Mouse (Mus musculus): ENCODE data around the gene Vrk2. TPM values are rescaled to one million over a fixed set of nuclear protein-coding genes. Genes with fewer than 3 reads are reported as not detected.

Gene Vrk2
- polyA plus RNA-seq, 1 experiment from 2014 or later, result 23.8 TPM

GRCm38 (mm10) chr11:26532994-26533827 is 60.6 kb downstream of the Vrk2 start:
- ATAC-seq (ENCODE audit: borderline replicate concordance, extremely low read depth, low FRiP score, low TSS enrichment), result no peak
- H3K4me2 ChIP-seq, result no peak overlapping the region
- no peak overlapping the region for H3K9ac ChIP-seq
- H3K27ac ChIP-seq, result no peak overlapping the region
- no peaks in the 10 kb centered on the region for H3K36me3 ChIP-seq
- H3K4me1 ChIP-seq, result no peaks in the 10 kb centered on the region
- 86% methylated on average over 5 of the region's 5 CpGs for WGBS
- no peak overlapping the region for H3K4me3 ChIP-seq
- no peaks in the 10 kb centered on the region for H3K9me3 ChIP-seq
- H3K27me3 ChIP-seq, result no peaks in the 10 kb centered on the region

- H3K4me2 ChIP-seq, result no peak overlapping the region
These were observed 66.9 kb downstream of the Vrk2 start for GRCm38 (mm10) chr11:26526861-26527260.

GRCm38 (mm10) chr11:26518991-26519390 is 74.8 kb downstream of the Vrk2 start:
- Histone ChIP-seq H3K4me3 (no peak overlapping the region), H3K36me3 (no peaks in the 10 kb centered on the region), H3K27ac (no peak overlapping the region), H3K9ac (no peak overlapping the region), H3K27me3 (no peaks in the 10 kb centered on the region), H3K9me3 (no peaks in the 10 kb centered on the region), H3K4me2 (no peak overlapping the region), H3K4me1 (no peaks in the 10 kb centered on the region)
- ATAC-seq (ENCODE audit: borderline replicate concordance, extremely low read depth, low FRiP score, low TSS enrichment), result no peak
- WGBS, result 62% methylated on average over 3 of the region's 3 CpGs

More at GRCm38 (mm10) chr11:26526861-26527260, 66.9 kb downstream of the Vrk2 start:
- Histone ChIP-seq H3K9ac (no peak overlapping the region), H3K9me3 (no peaks in the 10 kb centered on the region), H3K36me3 (no peaks in the 10 kb centered on the region), H3K27ac (no peak overlapping the region), H3K4me1 (no peaks in the 10 kb centered on the region), H3K27me3 (no peaks in the 10 kb centered on the region), H3K4me3 (no peak overlapping the region)
- WGBS, result 75% methylated on average over 2 of the region's 2 CpGs
- no peak for ATAC-seq (ENCODE audit: borderline replicate concordance, extremely low read depth, low FRiP score, low TSS enrichment)

- H3K27me3 ChIP-seq, result no peaks in the 10 kb centered on the region
- WGBS, result 29% methylated on average over 2 of the region's 2 CpGs
- H3K27ac ChIP-seq, result no peak overlapping the region
- ATAC-seq (ENCODE audit: borderline replicate concordance, extremely low read depth, low FRiP score, low TSS enrichment), result peak; percentile 64; the same call in 1 of the 2 replicates
- no peak overlapping the region for H3K9ac ChIP-seq
- H3K9me3 ChIP-seq, result no peaks in the 10 kb centered on the region
- H3K4me1 ChIP-seq, result no peaks in the 10 kb centered on the region
- no peak overlapping the region for H3K4me3 ChIP-seq
- no peaks in the 10 kb centered on the region for H3K36me3 ChIP-seq
- no peak overlapping the region for H3K4me2 ChIP-seq
These were observed 77.7 kb downstream of the Vrk2 start for GRCm38 (mm10) chr11:26516086-26516485.

GRCm38 (mm10) chr11:26513683-26514082 is 80.1 kb downstream of the Vrk2 start:
- Histone ChIP-seq H3K9ac (no peak overlapping the region), H3K27ac (no peak overlapping the region), H3K4me1 (no peaks in the 10 kb centered on the region), H3K4me2 (no peak overlapping the region), H3K9me3 (no peaks in the 10 kb centered on the region), H3K4me3 (no peak overlapping the region), H3K36me3 (no peaks in the 10 kb centered on the region), H3K27me3 (no peaks in the 10 kb centered on the region)
- no peak for ATAC-seq (ENCODE audit: borderline replicate concordance, extremely low read depth, low FRiP score, low TSS enrichment)

GRCm38 (mm10) chr11:26495951-26496350 is 97.8 kb downstream of the Vrk2 start:
- Histone ChIP-seq H3K4me3 (no peak overlapping the region), H3K27me3 (no peaks in the 10 kb centered on the region), H3K36me3 (no peaks in the 10 kb centered on the region), H3K4me2 (no peak overlapping the region), H3K9me3 (no peaks in the 10 kb centered on the region), H3K27ac (no peak overlapping the region), H3K4me1 (no peaks in the 10 kb centered on the region), H3K9ac (no peak overlapping the region)
- ATAC-seq (ENCODE audit: borderline replicate concordance, extremely low read depth, low FRiP score, low TSS enrichment), result no peak
- 87% methylated on average over 5 of the region's 5 CpGs for WGBS

GRCm38 (mm10) chr11:26489761-26490466 is 103.9 kb downstream of the Vrk2 start:
- ATAC-seq (ENCODE audit: borderline replicate concordance, extremely low read depth, low FRiP score, low TSS enrichment), result peak; percentile 94
- Histone ChIP-seq H3K36me3 (peaks cover 3% of the 10 kb centered on the region; the same call in 1 of the 2 replicates), H3K9ac (no peak overlapping the region), H3K27me3 (no peaks in the 10 kb centered on the region), H3K4me2 (no peak overlapping the region), H3K4me1 (0 out of 2 replicates have a peak, but pooled peaks cover 5% of the 10 kb centered on the region), H3K9me3 (no peaks in the 10 kb centered on the region), H3K4me3 (no peak overlapping the region), H3K27ac (peak overlapping the region; percentile 30)
- WGBS, result 24% methylated on average over 12 of the region's 12 CpGs

GRCm38 (mm10) chr11:26481691-26482242 is 112.0 kb downstream of the Vrk2 start:
- Histone ChIP-seq H3K4me1 (no peaks in the 10 kb centered on the region), H3K9me3 (no peaks in the 10 kb centered on the region), H3K27me3 (no peaks in the 10 kb centered on the region), H3K27ac (no peak overlapping the region), H3K36me3 (peaks cover 1% of the 10 kb centered on the region; the same call in 1 of the 2 replicates), H3K4me3 (no peak overlapping the region), H3K4me2 (no peak overlapping the region), H3K9ac (no peak overlapping the region)
- 89% methylated on average over 3 of the region's 3 CpGs for WGBS
- ATAC-seq (ENCODE audit: borderline replicate concordance, extremely low read depth, low FRiP score, low TSS enrichment), result no peak

- Histone ChIP-seq H3K36me3 (peaks cover under 1% of the 10 kb centered on the region), H3K9ac (no peak overlapping the region), H3K27me3 (no peaks in the 10 kb centered on the region), H3K4me3 (no peak overlapping the region), H3K4me1 (no peaks in the 10 kb centered on the region), H3K27ac (no peak overlapping the region), H3K4me2 (no peak overlapping the region), H3K9me3 (no peaks in the 10 kb centered on the region)
- no peak for ATAC-seq (ENCODE audit: borderline replicate concordance, extremely low read depth, low FRiP score, low TSS enrichment)
- WGBS, result 62% methylated on average over 6 of the region's 6 CpGs
These were observed 116.6 kb downstream of the Vrk2 start for GRCm38 (mm10) chr11:26477037-26477739.

GRCm38 (mm10) chr11:26454081-26454480 is 139.7 kb downstream of the Vrk2 start:
- 85% methylated on average over 4 of the region's 4 CpGs for WGBS
- H3K27ac ChIP-seq, result no peak overlapping the region
- H3K9ac ChIP-seq, result no peak overlapping the region
- H3K4me3 ChIP-seq, result no peak overlapping the region
- H3K36me3 ChIP-seq, result no peaks in the 10 kb centered on the region
- no peak for ATAC-seq (ENCODE audit: borderline replicate concordance, extremely low read depth, low FRiP score, low TSS enrichment)
- H3K27me3 ChIP-seq, result no peaks in the 10 kb centered on the region
- no peaks in the 10 kb centered on the region for H3K4me1 ChIP-seq
- no peak overlapping the region for H3K4me2 ChIP-seq
- no peaks in the 10 kb centered on the region for H3K9me3 ChIP-seq

GRCm38 (mm10) chr11:26452693-26453092 is 141.1 kb downstream of the Vrk2 start:
- no peak overlapping the region for H3K9ac ChIP-seq
- no peak for ATAC-seq (ENCODE audit: borderline replicate concordance, extremely low read depth, low FRiP score, low TSS enrichment)
- no peaks in the 10 kb centered on the region for H3K9me3 ChIP-seq
- H3K36me3 ChIP-seq, result no peaks in the 10 kb centered on the region
- no peak overlapping the region for H3K4me3 ChIP-seq
- 84% methylated on average over 4 of the region's 4 CpGs for WGBS
- no peak overlapping the region for H3K27ac ChIP-seq
- no peak overlapping the region for H3K4me2 ChIP-seq
- H3K4me1 ChIP-seq, result no peaks in the 10 kb centered on the region
- H3K27me3 ChIP-seq, result no peaks in the 10 kb centered on the region
